Mouse (Mus musculus) embryonic facial prominence, embryonic 14.5 days (tissue): ENCODE results near the gene Msgn1. TPM values are rescaled to one million over a fixed set of nuclear protein-coding genes. Genes with fewer than 3 reads are reported as not detected.

Source experiments
- ATAC-seq: fragments of 200-750 bp; cut with Nextera tagmentation; 2 replicates; pipeline ENCODE4 v1.8.0; 2017; ENCODE audit warnings: low read depth, moderate number of reproducible peaks, moderate TSS enrichment
- DNase-seq: peaks from one replicate; pipeline ENCODE4 v3.0.0-alpha.2; 2015; ENCODE audit warnings: low spot score
- H3K27ac ChIP-seq: fragments of 300-500 bp; sonication (generic); replicated peaks from 2 replicates; pipeline ENCODE4 v1.5.1; 2014; ENCODE audit warnings: low read depth, mild to moderate bottlenecking, low read length, moderate library complexity
- H3K27me3 ChIP-seq: fragments of 300-500 bp; sonication (generic); replicated peaks from 2 replicates; pipeline ENCODE4 v1.6.1; 2014; ENCODE audit warnings: low read length; ENCODE audit not compliant: control insufficient read depth, insufficient read depth
- H3K36me3 ChIP-seq: fragments of 300-500 bp; sonication (generic); 2 replicates; pipeline ENCODE4 v1.6.1; 2014; ENCODE audit warnings: low read length, mixed read lengths; ENCODE audit not compliant: control insufficient read depth, insufficient read depth
- H3K4me1 ChIP-seq: fragments of 300-500 bp; sonication (generic); 2 replicates; pipeline ENCODE4 v1.6.1; 2014; ENCODE audit warnings: antibody characterized with exemption, low read length; ENCODE audit not compliant: control insufficient read depth, insufficient read depth
- H3K4me2 ChIP-seq: fragments of 300-500 bp; sonication (generic); 2 replicates; pipeline ENCODE4 v1.6.1; 2014; ENCODE audit warnings: low read depth, mild to moderate bottlenecking, low read length, moderate library complexity, mixed read lengths
- H3K4me3 ChIP-seq: fragments of 300-500 bp; sonication (generic); 2 replicates; pipeline ENCODE4 v1.5.1; 2014; ENCODE audit warnings: low read depth, mild to moderate bottlenecking, low read length
- H3K9ac ChIP-seq: fragments of 300-500 bp; sonication (generic); 2 replicates; pipeline ENCODE4 v1.6.1; 2014; ENCODE audit warnings: low read depth, mild to moderate bottlenecking, low read length, moderate library complexity, mixed read lengths
- H3K9me3 ChIP-seq: fragments of 300-500 bp; sonication (generic); 2 replicates; pipeline ENCODE4 v1.6.1; 2016; ENCODE audit warnings: low read length; ENCODE audit not compliant: control insufficient read depth
- WGBS: fragments of 180-500 bp; shearing (Covaris S2); extraction: QIAGEN DNeasy Blood & Tissue Kit; methylation state at CpG from one replicate; pipeline ENCODE4 v1.1.7; 2014; 5-methylcytosine and 5-hydroxymethylcytosine counted together
- polyA plus RNA-seq: library from polyadenylated mRNA; unstranded; fragments of >200 nt; fragmentation: Nextera tagmentation; extraction: Ambion mirVana; gene quantifications from 2 replicates; pipeline ENCODE4 v1.2.1, GENCODE M21; 2014

Gene Msgn1
- polyA plus RNA-seq, 1 experiment from 2014 or later = not detected

- Histone ChIP-seq H3K4me3 (no peak overlapping the region), H3K36me3 (no peaks in the 10 kb centered on the region), H3K27me3 (no peaks in the 10 kb centered on the region), H3K4me1 (peaks cover 9% of the 10 kb centered on the region), H3K9me3 (no peaks in the 10 kb centered on the region), H3K27ac (peak overlapping the region; percentile 82), H3K4me2 (no peak overlapping the region), H3K9ac (no peak overlapping the region; the same call in 1 of the 2 replicates)
- ATAC-seq (no peak), DNase-seq (no peak)
- WGBS = 64% methylated on average over 3 of the region's 3 CpGs
Observed at GRCm38 (mm10) chr12:11222566-11222965, 13.8 kb upstream of the Msgn1 start.

- Histone ChIP-seq H3K36me3 (no peaks in the 10 kb centered on the region), H3K4me1 (peaks cover 9% of the 10 kb centered on the region), H3K4me3 (no peak overlapping the region), H3K9me3 (no peaks in the 10 kb centered on the region), H3K27me3 (no peaks in the 10 kb centered on the region), H3K9ac (peak overlapping the region; percentile 25), H3K27ac (peak overlapping the region; percentile 82), H3K4me2 (peak overlapping the region; percentile 19; the same call in 1 of the 2 replicates)
- ATAC-seq = peak; percentile 93
- 42% methylated on average over 20 of the region's 20 CpGs for WGBS
- peak; percentile 91 for DNase-seq
Observed at GRCm38 (mm10) chr12:11221524-11222330, 13.0 kb upstream of the Msgn1 start.

- no peak for DNase-seq
- Histone ChIP-seq H3K9me3 (no peaks in the 10 kb centered on the region), H3K36me3 (no peaks in the 10 kb centered on the region), H3K4me2 (no peak overlapping the region), H3K27me3 (no peaks in the 10 kb centered on the region), H3K27ac (no peak overlapping the region), H3K9ac (no peak overlapping the region), H3K4me1 (peaks cover 9% of the 10 kb centered on the region), H3K4me3 (no peak overlapping the region)
- ATAC-seq = no peak
- 78% methylated on average over 7 of the region's 7 CpGs for WGBS
Observed at GRCm38 (mm10) chr12:11217726-11218250, 9.0 kb upstream of the Msgn1 start.

- no peak overlapping the region for H3K9ac ChIP-seq
- no peaks in the 10 kb centered on the region for H3K4me1 ChIP-seq
- 83% methylated on average over 3 of the region's 3 CpGs for WGBS
- no peaks in the 10 kb centered on the region for H3K9me3 ChIP-seq
- no peak overlapping the region for H3K4me3 ChIP-seq
- H3K36me3 ChIP-seq = no peaks in the 10 kb centered on the region
- H3K27me3 ChIP-seq = no peaks in the 10 kb centered on the region
- H3K4me2 ChIP-seq = no peak overlapping the region
- DNase-seq (no peak), ATAC-seq (no peak)
- H3K27ac ChIP-seq = no peak overlapping the region
Observed at GRCm38 (mm10) chr12:11216454-11216853, 7.7 kb upstream of the Msgn1 start.

GRCm38 (mm10) chr12:11215555-11215954, 6.8 kb upstream of the Msgn1 start:
- ATAC-seq (no peak), DNase-seq (no peak)
- no peaks in the 10 kb centered on the region for H3K9me3 ChIP-seq
- no peak overlapping the region for H3K4me3 ChIP-seq
- H3K36me3 ChIP-seq = no peaks in the 10 kb centered on the region
- H3K4me2 ChIP-seq = no peak overlapping the region
- no peak overlapping the region for H3K9ac ChIP-seq
- 79% methylated on average over 2 of the region's 2 CpGs for WGBS
- no peak overlapping the region for H3K27ac ChIP-seq
- no peaks in the 10 kb centered on the region for H3K27me3 ChIP-seq
- no peaks in the 10 kb centered on the region for H3K4me1 ChIP-seq

GRCm38 (mm10) chr12:11214776-11215175, 6.0 kb upstream of the Msgn1 start:
- Histone ChIP-seq H3K27ac (no peak overlapping the region), H3K4me1 (no peaks in the 10 kb centered on the region), H3K9ac (no peak overlapping the region), H3K4me3 (no peak overlapping the region), H3K36me3 (no peaks in the 10 kb centered on the region), H3K4me2 (no peak overlapping the region), H3K9me3 (no peaks in the 10 kb centered on the region), H3K27me3 (no peaks in the 10 kb centered on the region)
- DNase-seq (no peak), ATAC-seq (no peak)

GRCm38 (mm10) chr12:11212881-11213280, 4.1 kb upstream of the Msgn1 start:
- ATAC-seq = no peak
- no peaks in the 10 kb centered on the region for H3K4me1 ChIP-seq
- H3K4me2 ChIP-seq = no peak overlapping the region
- 47% methylated on average over 1 of the region's 1 CpGs for WGBS
- H3K27ac ChIP-seq = no peak overlapping the region
- no peak overlapping the region for H3K4me3 ChIP-seq
- H3K27me3 ChIP-seq = no peaks in the 10 kb centered on the region
- no peaks in the 10 kb centered on the region for H3K36me3 ChIP-seq
- H3K9ac ChIP-seq = no peak overlapping the region
- DNase-seq = no peak
- H3K9me3 ChIP-seq = no peaks in the 10 kb centered on the region

- Histone ChIP-seq H3K4me2 (no peak overlapping the region), H3K9me3 (no peaks in the 10 kb centered on the region), H3K9ac (no peak overlapping the region), H3K4me3 (no peak overlapping the region), H3K4me1 (no peaks in the 10 kb centered on the region), H3K27ac (no peak overlapping the region), H3K27me3 (no peaks in the 10 kb centered on the region), H3K36me3 (no peaks in the 10 kb centered on the region)
- DNase-seq (no peak), ATAC-seq (no peak)
- 70% methylated on average over 3 of the region's 3 CpGs for WGBS
Observed at GRCm38 (mm10) chr12:11210361-11210760, 1.6 kb upstream of the Msgn1 start.

- no peak for ATAC-seq
- no peak overlapping the region for H3K4me2 ChIP-seq
- DNase-seq = no peak
- H3K36me3 ChIP-seq = no peaks in the 10 kb centered on the region
- no peak overlapping the region for H3K4me3 ChIP-seq
- H3K27me3 ChIP-seq = no peaks in the 10 kb centered on the region
- H3K9me3 ChIP-seq = no peaks in the 10 kb centered on the region
- H3K4me1 ChIP-seq = peaks cover 1% of the 10 kb centered on the region; the same call in 1 of the 2 replicates
- H3K9ac ChIP-seq = no peak overlapping the region
- no peak overlapping the region for H3K27ac ChIP-seq
- WGBS = 64% methylated on average over 5 of the region's 5 CpGs
Observed at GRCm38 (mm10) chr12:11209636-11210035, 864 bp upstream of the Msgn1 start.
